Mouse (Mus musculus) Muller cell, postnatal 12 days (primary cell): ENCODE results near the gene Gm45618.

Experiments used
- DNase-seq: peaks from one replicate; pipeline ENCODE4 v3.0.0-alpha.2; 2015; ENCODE audit errors: inconsistent ontology term

Gene Gm45618

GRCm38 (mm10) chr7:142094301-142095143 lies 26.0 kb downstream of the Gm45618 start:
- DNase-seq, result peak; percentile 47

- no peak for DNase-seq
Observed at GRCm38 (mm10) chr7:142093696-142094240, 26.8 kb downstream of the Gm45618 start.

GRCm38 (mm10) chr7:142092991-142093390 lies 27.5 kb downstream of the Gm45618 start:
- DNase-seq, result no peak

- no peak for DNase-seq
Observed at GRCm38 (mm10) chr7:142091848-142092247, 28.7 kb downstream of the Gm45618 start.

- DNase-seq, result no peak
Observed at GRCm38 (mm10) chr7:142089648-142090447, 30.7 kb downstream of the Gm45618 start.

GRCm38 (mm10) chr7:142088886-142089285 lies 31.6 kb downstream of the Gm45618 start:
- peak; percentile 68 for DNase-seq

- DNase-seq, result no peak
Observed at GRCm38 (mm10) chr7:142087069-142087652, 33.4 kb downstream of the Gm45618 start.

GRCm38 (mm10) chr7:142086159-142086905 lies 34.2 kb downstream of the Gm45618 start:
- no peak for DNase-seq

GRCm38 (mm10) chr7:142084820-142085219 lies 35.7 kb downstream of the Gm45618 start:
- peak; percentile 98 for DNase-seq

GRCm38 (mm10) chr7:142084395-142084794 lies 36.1 kb downstream of the Gm45618 start:
- no peak for DNase-seq

- peak; percentile 92 for DNase-seq
Observed at GRCm38 (mm10) chr7:142083588-142084317, 36.8 kb downstream of the Gm45618 start.

GRCm38 (mm10) chr7:142082607-142083006 lies 37.9 kb downstream of the Gm45618 start:
- DNase-seq, result no peak

GRCm38 (mm10) chr7:142082179-142082578 lies 38.4 kb downstream of the Gm45618 start:
- no peak for DNase-seq

- DNase-seq, result no peak
Observed at GRCm38 (mm10) chr7:142081736-142082135, 38.8 kb downstream of the Gm45618 start.

GRCm38 (mm10) chr7:142080876-142081275 lies 39.7 kb downstream of the Gm45618 start:
- no peak for DNase-seq

GRCm38 (mm10) chr7:142079365-142079764 lies 41.2 kb downstream of the Gm45618 start:
- no peak for DNase-seq

- no peak for DNase-seq
Observed at GRCm38 (mm10) chr7:142077138-142077537, 43.4 kb downstream of the Gm45618 start.

- DNase-seq, result no peak
Observed at GRCm38 (mm10) chr7:142074146-142074886, 46.2 kb downstream of the Gm45618 start.

- no peak for DNase-seq
Observed at GRCm38 (mm10) chr7:142071717-142072116, 48.8 kb downstream of the Gm45618 start.

- no peak for DNase-seq
Observed at GRCm38 (mm10) chr7:142071212-142071578, 49.3 kb downstream of the Gm45618 start.
